Mouse (Mus musculus): Measurements from ENCODE around the gene Kcnb1. TPM values are rescaled to one million over a fixed set of nuclear protein-coding genes. Genes with fewer than 3 reads are reported as not detected.

Kcnb1 gene
- polyA plus RNA-seq, 1 experiment, result not detected

GRCm38 (mm10) chr2:167076352-167076751 lies 113.6 kb downstream of the Kcnb1 start:
- Histone ChIP-seq H3K36me3 (ENCODE audit: control insufficient read depth, insufficient read depth) (no peaks in the 10 kb centered on the region), H3K27me3 (ENCODE audit: control insufficient read depth, insufficient read depth, insufficient read length) (no peaks in the 10 kb centered on the region), H3K79me2 (ENCODE audit: control insufficient read depth, insufficient read depth) (no peaks in the 10 kb centered on the region), H3ac (ENCODE audit: control insufficient read depth, insufficient read length, low read depth) (no peak overlapping the region), H3K4me3 (ENCODE audit: insufficient read depth, poor library complexity, severe bottlenecking) (no peak overlapping the region), H3K79me3 (ENCODE audit: low read depth) (no peaks in the 10 kb centered on the region)
- TF ChIP-seq CEBPB (IDR thresholded peaks at IDR 0.05; ENCODE audit: low read depth) (no peak), MAX (IDR thresholded peaks at IDR 0.05) (no peak), FOSL1 (IDR thresholded peaks at IDR 0.05; ENCODE audit: insufficient read depth, low read length, poor library complexity, severe bottlenecking) (no peak)

GRCm38 (mm10) chr2:167074587-167074986 lies 115.4 kb downstream of the Kcnb1 start:
- TF ChIP-seq CEBPB (IDR thresholded peaks at IDR 0.05; ENCODE audit: low read depth) (no peak), FOSL1 (IDR thresholded peaks at IDR 0.05; ENCODE audit: insufficient read depth, low read length, poor library complexity, severe bottlenecking) (no peak), MAX (IDR thresholded peaks at IDR 0.05) (no peak), MYOD1 (IDR thresholded peaks at IDR 0.05; ENCODE audit: control insufficient read depth, insufficient read length, low read depth) (no peak), MYOG (IDR thresholded peaks at IDR 0.05; ENCODE audit: control insufficient read depth, extremely low read depth, insufficient read length) (no peak), CTCF (IDR thresholded peaks at IDR 0.05; ENCODE audit: control insufficient read depth, insufficient read depth, insufficient read length) (no peak), USF1 (IDR thresholded peaks at IDR 0.05; ENCODE audit: low read depth) (no peak)

GRCm38 (mm10) chr2:167071641-167072601 lies 118.0 kb downstream of the Kcnb1 start:
- TF ChIP-seq MYOG (IDR thresholded peaks at IDR 0.05; ENCODE audit: control insufficient read depth, extremely low read depth, insufficient read length) (no peak), USF1 (IDR thresholded peaks at IDR 0.05; ENCODE audit: low read depth) (no peak), MYOD1 (IDR thresholded peaks at IDR 0.05; ENCODE audit: control insufficient read depth, insufficient read length, low read depth) (no peak), CTCF (IDR thresholded peaks at IDR 0.05; ENCODE audit: control insufficient read depth, insufficient read depth, insufficient read length) (peak; percentile 99), MAX (IDR thresholded peaks at IDR 0.05) (peak; percentile 15), CEBPB (IDR thresholded peaks at IDR 0.05; ENCODE audit: low read depth) (no peak), FOSL1 (IDR thresholded peaks at IDR 0.05; ENCODE audit: insufficient read depth, low read length, poor library complexity, severe bottlenecking) (no peak)
- H3K79me3 ChIP-seq (ENCODE audit: low read depth), result no peaks in the 10 kb centered on the region
- peak overlapping the region; percentile 19 for H3K4me3 ChIP-seq (ENCODE audit: insufficient read depth, poor library complexity, severe bottlenecking)
- H3K27me3 ChIP-seq (ENCODE audit: control insufficient read depth, insufficient read depth, insufficient read length), result no peaks in the 10 kb centered on the region
- H3K36me3 ChIP-seq (ENCODE audit: control insufficient read depth, insufficient read depth), result no peaks in the 10 kb centered on the region
- H3K79me2 ChIP-seq (ENCODE audit: control insufficient read depth, insufficient read depth), result no peaks in the 10 kb centered on the region
- H3ac ChIP-seq (ENCODE audit: control insufficient read depth, insufficient read length, low read depth), result peak overlapping the region; percentile 31

More at GRCm38 (mm10) chr2:167074587-167074986, 115.4 kb downstream of the Kcnb1 start:
- Histone ChIP-seq H3K79me3 (ENCODE audit: low read depth) (no peaks in the 10 kb centered on the region), H3K36me3 (ENCODE audit: control insufficient read depth, insufficient read depth) (no peaks in the 10 kb centered on the region), H3K79me2 (ENCODE audit: control insufficient read depth, insufficient read depth) (no peaks in the 10 kb centered on the region), H3ac (ENCODE audit: control insufficient read depth, insufficient read length, low read depth) (no peak overlapping the region), H3K4me3 (ENCODE audit: insufficient read depth, poor library complexity, severe bottlenecking) (no peak overlapping the region), H3K27me3 (ENCODE audit: control insufficient read depth, insufficient read depth, insufficient read length) (no peaks in the 10 kb centered on the region)

- Histone ChIP-seq H3K36me3 (ENCODE audit: control insufficient read depth, insufficient read depth) (peaks cover 5% of the 10 kb centered on the region), H3K4me3 (ENCODE audit: insufficient read depth, poor library complexity, severe bottlenecking) (peak overlapping the region; percentile 19), H3ac (ENCODE audit: control insufficient read depth, insufficient read length, low read depth) (peak overlapping the region; percentile 14), H3K79me3 (ENCODE audit: low read depth) (no peaks in the 10 kb centered on the region), H3K27me3 (ENCODE audit: control insufficient read depth, insufficient read depth, insufficient read length) (no peaks in the 10 kb centered on the region), H3K79me2 (ENCODE audit: control insufficient read depth, insufficient read depth) (peaks cover 1% of the 10 kb centered on the region)
- TF ChIP-seq MAX (IDR thresholded peaks at IDR 0.05) (no peak), CTCF (IDR thresholded peaks at IDR 0.05; ENCODE audit: control insufficient read depth, insufficient read depth, insufficient read length) (no peak), MYOD1 (IDR thresholded peaks at IDR 0.05; ENCODE audit: control insufficient read depth, insufficient read length, low read depth) (no peak), FOSL1 (IDR thresholded peaks at IDR 0.05; ENCODE audit: insufficient read depth, low read length, poor library complexity, severe bottlenecking) (no peak), CEBPB (IDR thresholded peaks at IDR 0.05; ENCODE audit: low read depth) (no peak), MYOG (IDR thresholded peaks at IDR 0.05; ENCODE audit: control insufficient read depth, extremely low read depth, insufficient read length) (no peak), USF1 (IDR thresholded peaks at IDR 0.05; ENCODE audit: low read depth) (no peak)
Observed at GRCm38 (mm10) chr2:167071266-167071640, 118.7 kb downstream of the Kcnb1 start.

GRCm38 (mm10) chr2:167070341-167070740 lies 119.6 kb downstream of the Kcnb1 start:
- no peak for TF ChIP-seq MYOD1 (IDR thresholded peaks at IDR 0.05; ENCODE audit: control insufficient read depth, insufficient read length, low read depth)
- TF ChIP-seq USF1 (IDR thresholded peaks at IDR 0.05; ENCODE audit: low read depth), result no peak
- TF ChIP-seq CTCF (IDR thresholded peaks at IDR 0.05; ENCODE audit: control insufficient read depth, insufficient read depth, insufficient read length), result no peak
- no peak for TF ChIP-seq CEBPB (IDR thresholded peaks at IDR 0.05; ENCODE audit: low read depth)
- TF ChIP-seq FOSL1 (IDR thresholded peaks at IDR 0.05; ENCODE audit: insufficient read depth, low read length, poor library complexity, severe bottlenecking), result no peak
- no peak for TF ChIP-seq MAX (IDR thresholded peaks at IDR 0.05)
- TF ChIP-seq MYOG (IDR thresholded peaks at IDR 0.05; ENCODE audit: control insufficient read depth, extremely low read depth, insufficient read length), result no peak
- Histone ChIP-seq H3K79me3 (ENCODE audit: low read depth) (peaks cover 5% of the 10 kb centered on the region), H3K36me3 (ENCODE audit: control insufficient read depth, insufficient read depth) (peaks cover 14% of the 10 kb centered on the region), H3K27me3 (ENCODE audit: control insufficient read depth, insufficient read depth, insufficient read length) (no peaks in the 10 kb centered on the region), H3ac (ENCODE audit: control insufficient read depth, insufficient read length, low read depth) (no peak overlapping the region), H3K79me2 (ENCODE audit: control insufficient read depth, insufficient read depth) (peaks cover 10% of the 10 kb centered on the region), H3K4me3 (ENCODE audit: insufficient read depth, poor library complexity, severe bottlenecking) (no peak overlapping the region)
